Mouse (Mus musculus) embryonic stem cell, embryonic (primary cell): ENCODE measurements at regions not wholly inside any gene's neighbourhood (a gene's known extent, or its start where the extent isn't known, plus 50 kb on each side); places are given as distances from the start of the nearest gene placed in this dataset.
"Not testable (repeated sequence)": the region's sequence is repeated elsewhere in the genome, so short reads cannot be mapped to it uniquely, and the experiment has no call there.

Experiments used
- CTCF ChIA-PET, 4 experiments: fragments of 300-600 bp in 2 of 4; fragments of 350-600 bp in 2 of 4; sonication (Branson Sonifier 250); formaldehyde crosslinking; loops; one replicate each; lab custom pipeline; 2022; ENCODE audit warnings: inconsistent platforms in 2 of 4; lab: Charles Lee
- POLR2A ChIA-PET, 4 experiments: fragments of 300-600 bp in 2 of 4; fragments of 350-600 bp in 2 of 4; sonication (Branson Sonifier 250); formaldehyde crosslinking; loops; one replicate each; lab custom pipeline; 2022; ENCODE audit warnings: antibody characterized with exemption in 4 of 4, inconsistent platforms in 1 of 4; lab: Charles Lee

- ChIA-PET CTCF (interaction anchor here in 1 of 4 experiments (0.6 kb wide), 1 partner anchor 1820 kb away, joined by 3 read pairs; no protein-coding TSS in a partner anchor), POLR2A (no interaction called here)
Observed at GRCm38 (mm10) chr14:104216965-104217364, 250.8 kb downstream of the Pou4f1 start.

GRCm38 (mm10) chr14:104210719-104211118, 257.1 kb downstream of the Pou4f1 start:
- ChIA-PET POLR2A (no interaction called here), CTCF (no interaction called here)

GRCm38 (mm10) chr14:104208855-104209254, 258.9 kb downstream of the Pou4f1 start:
- ChIA-PET CTCF (no interaction called here), POLR2A (no interaction called here)

DNA sequence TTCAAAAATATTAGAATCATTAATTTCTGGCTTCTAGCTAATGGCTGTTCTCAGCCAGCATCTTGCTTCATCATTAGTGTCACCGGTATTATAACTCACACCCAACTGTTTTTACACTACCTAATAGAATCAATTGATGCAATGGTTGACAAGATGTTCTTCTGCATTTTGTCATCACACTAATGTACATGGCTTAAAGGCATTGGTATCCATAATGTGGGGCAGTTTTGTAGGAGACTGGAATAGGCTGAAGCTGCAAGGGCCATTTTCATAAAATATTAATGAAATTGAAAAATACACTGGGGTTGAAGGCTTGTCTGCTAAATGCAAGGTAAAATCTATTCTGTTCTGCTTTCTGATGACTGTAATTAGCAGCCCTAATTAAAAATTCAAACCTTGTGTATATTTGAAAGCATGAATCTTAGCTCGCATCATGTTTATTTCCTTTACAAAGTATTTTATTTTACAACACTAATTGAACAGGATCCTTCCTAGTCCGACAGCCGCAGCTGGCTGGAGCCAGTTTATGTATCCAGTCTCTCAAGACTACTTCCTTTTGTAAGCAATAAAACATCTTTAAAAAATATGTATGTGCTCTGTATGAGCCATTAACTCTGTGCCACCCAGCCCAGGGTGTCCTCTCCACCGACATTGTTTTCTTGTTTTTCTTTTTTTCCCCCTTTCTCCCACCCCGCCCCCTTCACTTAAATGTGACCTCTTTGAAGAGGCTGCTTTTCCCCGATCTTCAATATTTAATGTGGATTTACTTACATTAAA, 259.6 kb downstream of the Pou4f1 start:
- POLR2A ChIA-PET: no interaction called here
- CTCF ChIA-PET: no interaction called here

GRCm38 (mm10) chr14:104206602-104207001, 261.2 kb downstream of the Pou4f1 start:
- CTCF ChIA-PET: no interaction called here

DNA sequence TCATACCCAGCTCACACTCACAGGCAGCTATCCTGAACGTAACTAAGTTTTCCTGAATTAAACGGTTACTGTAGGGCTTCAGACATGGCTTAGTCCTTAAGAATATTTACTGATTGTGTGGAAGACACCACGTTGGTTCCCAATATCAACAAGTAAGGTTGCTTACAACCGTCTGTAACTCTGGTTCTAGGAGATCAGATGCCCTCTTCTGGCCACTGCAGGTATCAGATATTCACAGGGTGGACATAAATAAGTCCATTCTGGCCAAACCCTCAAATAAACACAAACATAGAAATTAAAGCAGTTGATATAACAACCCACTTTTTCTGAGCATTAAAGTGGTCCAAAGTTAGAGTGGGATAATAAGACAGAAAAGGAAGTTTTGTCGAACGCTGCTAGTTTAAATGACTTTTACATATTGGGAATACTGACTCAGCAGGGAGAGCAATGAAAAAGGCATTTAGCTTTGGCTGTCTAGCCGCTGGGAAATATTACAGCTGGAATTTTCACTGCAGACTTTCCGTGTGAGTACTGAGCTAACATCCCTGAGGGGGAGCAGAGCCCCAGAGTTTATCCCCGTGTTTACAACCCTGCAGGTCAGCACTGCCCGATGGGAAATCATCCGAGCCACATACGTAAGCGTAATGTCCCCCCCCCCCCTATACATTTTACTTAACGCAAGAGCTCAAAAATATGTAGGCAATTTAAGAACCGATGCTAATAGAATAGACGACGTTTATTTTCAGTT, 264.4 kb downstream of the Pou4f1 start:
- ChIA-PET POLR2A (interaction anchor here in 1 of 4 experiments (0.6 kb wide), 1 partner anchor 11 kb away, joined by 4 read pairs; no protein-coding TSS in a partner anchor), CTCF (interaction anchor here in 3 of 4 experiments (0.5 to 1.1 kb wide), 5 partner anchors 11 to 1478 kb away, joined by 3 to 10 read pairs (median 3); no protein-coding TSS in a partner anchor)

More at GRCm38 (mm10) chr14:104206602-104207001, 261.2 kb downstream of the Pou4f1 start:
- POLR2A ChIA-PET: no interaction called here

DNA sequence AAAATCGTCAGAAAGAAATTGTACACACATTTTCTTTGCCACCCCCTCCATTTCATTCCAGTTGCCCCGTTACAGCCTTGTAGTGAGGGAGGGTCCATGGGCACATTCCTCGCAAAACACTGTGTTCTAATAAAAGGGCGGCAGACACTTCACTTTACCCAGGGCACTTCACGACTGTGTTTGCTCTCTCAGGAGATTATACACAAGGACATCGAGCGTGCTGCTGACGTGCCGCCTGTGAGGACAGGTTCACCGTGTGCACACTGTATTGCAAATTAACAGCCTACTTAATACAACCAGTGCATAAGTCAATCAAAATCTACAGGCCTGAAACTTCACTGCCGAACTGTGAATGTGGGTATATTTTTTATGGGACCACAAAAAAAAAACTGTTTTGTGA, 274.6 kb downstream of the Pou4f1 start:
- CTCF ChIA-PET: no interaction called here
- POLR2A ChIA-PET: no interaction called here

- ChIA-PET CTCF (interaction anchor here in 1 of 4 experiments (0.6 kb wide), 1 partner anchor 132 kb away, joined by 7 read pairs; no protein-coding TSS in a partner anchor), POLR2A (no interaction called here)
Observed at GRCm38 (mm10) chr14:104175122-104175521, 292.7 kb downstream of the Pou4f1 start.

GRCm38 (mm10) chr14:104146841-104147240, 302.6 kb upstream of the Ednrb start:
- ChIA-PET POLR2A (no interaction called here), CTCF (interaction anchor here in 1 of 4 experiments (0.9 kb wide), 1 partner anchor 668 kb away, joined by 3 read pairs; no protein-coding TSS in a partner anchor)

DNA sequence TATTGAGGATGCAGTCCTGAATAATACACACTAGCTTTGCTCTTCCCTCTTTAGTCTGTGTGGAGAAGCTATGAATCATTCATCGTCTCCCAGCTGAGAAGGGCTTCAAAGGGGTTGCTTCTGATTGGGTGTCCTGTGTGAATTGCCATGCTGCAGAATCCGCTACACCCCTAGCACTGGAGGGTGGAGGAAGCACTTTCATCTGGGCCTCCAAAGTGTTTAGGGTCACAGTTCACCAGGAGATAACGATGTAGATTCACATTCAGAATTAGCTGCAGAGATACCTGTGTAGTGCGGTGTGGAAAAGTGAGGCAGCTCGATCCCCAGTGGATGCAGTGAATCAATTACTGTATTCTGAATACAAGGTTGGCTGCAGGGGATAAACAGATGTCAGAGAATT, 301.2 kb upstream of the Ednrb start:
- POLR2A ChIA-PET: no interaction called here
- CTCF ChIA-PET: no interaction called here

- ChIA-PET CTCF (interaction anchor here in 1 of 4 experiments (0.7 kb wide), 1 partner anchor 22 kb away, joined by 3 read pairs; no protein-coding TSS in a partner anchor), POLR2A (no interaction called here)
Observed at GRCm38 (mm10) chr14:104114986-104115951, 271.1 kb upstream of the Ednrb start.

DNA sequence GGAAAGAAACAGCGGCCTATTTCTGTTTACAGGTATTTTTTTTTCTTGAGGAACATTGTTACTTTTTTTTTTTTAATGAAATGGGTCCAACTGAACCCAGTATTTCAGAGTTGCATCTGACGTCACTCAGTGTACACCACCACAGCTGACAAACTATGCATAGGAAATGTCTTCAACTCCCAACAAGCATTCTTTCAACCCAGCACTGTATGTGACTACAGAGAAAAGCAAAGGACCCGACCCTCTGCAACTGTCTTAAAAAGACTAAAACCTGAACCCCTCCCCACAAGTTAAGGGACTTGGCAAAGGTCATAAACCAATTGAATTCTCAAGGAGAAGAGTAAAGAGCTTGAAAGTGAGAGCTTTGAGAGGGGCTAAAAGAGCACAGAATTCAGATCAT, 270.0 kb upstream of the Ednrb start:
- ChIA-PET CTCF (no interaction called here), POLR2A (interaction anchor here in 1 of 4 experiments (0.7 kb wide), 1 partner anchor 907 kb away, joined by 3 read pairs; no protein-coding TSS in a partner anchor)

GRCm38 (mm10) chr14:104113448-104113847, 269.2 kb upstream of the Ednrb start:
- ChIA-PET POLR2A (no interaction called here), CTCF (no interaction called here)

DNA sequence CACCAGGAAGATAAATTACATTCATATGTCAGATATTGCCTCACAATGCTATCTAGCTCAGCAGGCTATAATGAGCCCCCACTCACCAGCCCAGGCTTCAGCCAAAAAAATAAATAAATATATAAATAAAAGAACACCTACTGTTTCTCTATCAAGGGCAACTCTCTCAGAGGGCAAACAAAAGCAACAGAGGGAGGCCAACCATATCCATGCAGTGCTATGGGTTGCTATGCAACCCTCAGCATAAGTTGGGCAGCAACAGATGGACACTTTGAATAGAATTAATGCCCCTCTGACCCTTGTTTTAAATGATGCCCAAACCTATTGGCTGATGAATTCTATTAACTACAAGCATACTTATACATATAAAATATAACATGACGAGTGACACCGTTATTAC, 242.2 kb upstream of the Ednrb start:
- ChIA-PET CTCF (no interaction called here), POLR2A (interaction anchor here in 1 of 4 experiments (1.0 kb wide), 1 partner anchor 13 kb away, joined by 3 read pairs; no protein-coding TSS in a partner anchor)

- CTCF ChIA-PET, POLR2A ChIA-PET: not testable (repeated sequence)
Observed at GRCm38 (mm10) chr14:104064199-104064598, 220.0 kb upstream of the Ednrb start.

DNA sequence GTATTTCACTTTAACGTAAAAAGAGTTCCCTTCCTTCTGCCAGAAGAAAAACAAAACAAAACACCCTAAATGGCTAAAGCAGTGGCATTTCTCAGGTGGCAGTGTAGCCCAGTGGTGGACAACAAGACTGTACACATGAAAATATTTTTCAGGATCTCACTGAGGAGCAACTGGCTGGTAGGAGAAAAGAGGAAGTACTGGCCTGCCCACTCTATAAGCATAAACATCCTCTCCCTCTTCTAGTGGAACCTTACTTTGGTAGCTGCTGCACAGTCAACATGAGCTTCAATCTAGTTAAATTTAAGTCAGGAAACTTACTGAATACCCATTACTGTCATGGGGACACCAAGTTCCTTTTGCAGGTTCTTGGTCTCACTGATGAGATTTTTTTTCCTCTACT, 209.5 kb upstream of the Ednrb start:
- CTCF ChIA-PET: no interaction called here
- POLR2A ChIA-PET: no interaction called here

DNA sequence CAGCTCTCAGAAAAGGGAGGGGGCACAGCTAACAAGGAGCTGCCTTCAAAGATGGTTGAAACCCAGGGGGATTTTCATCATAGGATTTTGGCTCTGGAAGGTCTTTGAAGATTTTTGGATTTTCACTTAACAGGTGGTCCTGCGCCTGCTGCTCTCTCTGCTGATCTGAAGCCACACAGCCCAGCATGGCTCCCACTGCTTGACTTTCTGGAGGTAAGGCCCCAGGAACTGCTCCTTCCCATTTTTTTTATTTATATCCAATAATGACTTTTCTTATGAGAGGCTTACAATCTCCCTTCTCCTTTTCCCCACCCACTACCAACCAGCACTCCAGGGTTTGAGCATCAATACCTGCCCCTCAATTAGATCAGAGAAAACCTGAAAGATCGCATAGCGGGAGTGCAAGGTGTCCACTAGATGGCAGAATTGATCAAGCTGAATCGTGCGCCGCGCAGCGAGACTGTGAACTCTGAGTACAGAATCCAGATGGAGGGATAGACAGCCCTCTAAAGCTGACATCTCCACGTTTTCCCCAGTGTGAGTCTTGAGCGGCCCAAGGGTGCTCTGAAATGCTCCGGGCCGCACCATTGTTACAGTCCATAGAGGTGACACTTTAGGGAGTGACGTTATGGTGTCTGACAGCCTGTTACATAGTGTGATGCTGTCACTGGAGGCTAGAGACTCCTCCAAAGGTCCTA, 194.6 kb upstream of the Ednrb start:
- ChIA-PET POLR2A (no interaction called here), CTCF (interaction anchor here in 3 of 4 experiments (0.5 to 1.1 kb wide), 5 partner anchors 11 to 632 kb away, joined by 3 to 6 read pairs (median 3); no protein-coding TSS in a partner anchor)

- CTCF ChIA-PET: interaction anchor here in 1 of 4 experiments (0.7 to 0.8 kb wide), 2 partner anchors 313 to 1056 kb away, joined by 3 read pairs; no protein-coding TSS in a partner anchor
- POLR2A ChIA-PET: no interaction called here
Observed at GRCm38 (mm10) chr14:104033606-104034005, 189.4 kb upstream of the Ednrb start.
